Mouse (Mus musculus) B cell, adult 67 days (primary cell): ENCODE measurements around the gene BC005561. TPM values are rescaled to one million over a fixed set of nuclear protein-coding genes. Genes with fewer than 3 reads are reported as not detected.

Experiments used
- total RNA-seq, 2 experiments: library from RNA; stranded (reverse); gene quantifications; 4 replicates each; pipeline ENCODE4 v1.2.4; 2023

The BC005561 gene
- total RNA-seq = 10 to 100 TPM; 15.8 to 16.9 TPM

DNA sequence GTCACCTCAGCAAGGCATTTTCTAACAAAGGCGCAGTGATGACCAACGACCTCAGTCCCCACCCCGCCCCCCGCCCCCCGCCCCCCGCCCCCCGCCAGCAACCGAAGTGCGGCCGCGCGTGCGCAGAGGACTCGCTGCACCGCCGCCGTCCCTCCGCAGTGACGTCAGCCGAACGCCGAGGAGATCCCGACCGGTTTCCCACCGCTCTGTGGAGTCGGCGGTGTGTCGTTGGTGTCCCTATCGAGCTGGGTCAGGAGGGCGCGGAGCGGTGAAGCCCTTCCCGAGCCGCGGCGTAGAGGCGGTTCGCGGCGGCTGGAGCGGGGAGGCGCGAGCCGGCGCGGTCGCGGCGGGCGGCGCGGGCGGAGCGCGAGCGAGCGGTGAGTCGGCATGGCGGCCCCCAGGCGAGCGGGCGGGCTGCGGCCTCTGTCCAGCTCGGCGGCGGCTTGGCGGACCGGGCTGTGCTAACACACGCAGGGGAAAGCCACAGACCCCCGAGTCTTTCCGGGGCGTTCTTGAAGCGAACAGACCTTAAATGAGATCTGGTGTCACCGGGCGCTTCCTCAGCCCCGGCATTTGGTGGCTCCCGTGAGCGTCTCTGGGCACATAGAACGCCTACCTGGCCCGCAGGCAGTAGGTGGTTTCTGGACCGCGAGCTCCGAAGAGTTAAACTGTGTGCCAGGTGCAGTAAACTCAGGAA, at the start of gene BC005561:
BC005561 (plus strand) TSS at position 158 of the 697 bp plus-strand sequence.

GRCm38 (mm10) chr5:104458832-104459705, 49.1 kb upstream of the BC005561 start, which contains the start of gene Pkd2:
Gene Pkd2 (plus strand): TSS chr5:104459450.

Other genes starting within 250 kb of the BC005561 start
- gene Ibsp, start 209.2 kb upstream of the BC005561 start, total RNA-seq = not detected
- not detected for gene Mepe, start 183.0 kb upstream of the BC005561 start, total RNA-seq
- gene Spp1, start 73.2 kb upstream of the BC005561 start, total RNA-seq = not detected
- not detected for gene Pkd2, start 48.9 kb upstream of the BC005561 start, total RNA-seq